ENCODE assay signal across 7 mouse cellular contexts in genomic region chr11:51916033-51916929, GRCm38 (mm10). TPM values are rescaled to one million over a fixed set of nuclear protein-coding genes. Genes with fewer than 3 reads are reported as not detected.
DNase-seq lines count a peak whose midpoint lies in the region; ATAC-seq lines count a peak whose summit lies in the region.

No protein-coding gene starts in this region.

- H3K9me3 ChIP-seq in midbrain, embryonic 11.5 days (ENCODE audit: control insufficient read depth, low read length): no peaks in the 10 kb centered on the region

- no peak overlapping the region for H3K27ac ChIP-seq in midbrain, embryonic 11.5 days (ENCODE audit: low read depth, low read length)

- peaks cover 10% of the 10 kb centered on the region for H3K4me1 ChIP-seq in midbrain, embryonic 11.5 days (ENCODE audit: control insufficient read depth, insufficient read depth, low read length)

- peak overlapping the region; percentile 24 for H3K4me3 ChIP-seq in midbrain, embryonic 11.5 days (ENCODE audit: low read depth, low read length)

- H3K4me2 ChIP-seq in midbrain, embryonic 11.5 days: peak overlapping the region; percentile 53

- under 1% methylated on average over 29 of the region's 29 CpGs for WGBS in midbrain, embryonic 11.5 days

- ATAC-seq in granulocyte monocyte progenitor cell, adult 5-6 weeks (replicated peaks; ENCODE audit: poor library complexity, severe bottlenecking): peak; percentile 39
- peak; percentile 44; the same call in 1 of the 2 replicates for ATAC-seq in midbrain, embryonic 11.5 days (ENCODE audit: low FRiP score)

- no peaks in the 10 kb centered on the region for H3K27me3 ChIP-seq in midbrain, embryonic 11.5 days (ENCODE audit: control insufficient read depth, insufficient read depth, low read length)

- DNase-seq in adrenal gland, adult (ENCODE audit: inconsistent age in 2 of 2, low spot score in 1 of 2): peak; percentile 95
- peak; percentile 75 for DNase-seq in embryo, embryonic 11 days
- DNase-seq in kidney, adult 11 months: peak; percentile 94
- DNase-seq in left cerebral cortex, postnatal 4 days: peak; percentile 72
- peak; percentile 88 for DNase-seq in midbrain, embryonic 11.5 days (ENCODE audit: low spot score, missing footprints)
- peak; percentile 99 for DNase-seq in skeletal muscle tissue, adult 2 months (ENCODE audit: low read depth, low spot score)

- peak overlapping the region; percentile 52 for H3K9ac ChIP-seq in midbrain, embryonic 11.5 days (ENCODE audit: low read length)

- intact Hi-C loops in left cerebral cortex, postnatal 4 days (cut with DNase I): no loop called here

- H3K36me3 ChIP-seq in midbrain, embryonic 11.5 days (ENCODE audit: control insufficient read depth, insufficient read depth, low read length): no peaks in the 10 kb centered on the region

RNA-seq across cellular contexts. Expression of gene Cdkn2aipnl, which starts 51.2 kb away (rescaled TPM):
- 70.1 and 81.1 TPM in 2 replicates for total RNA-seq in granulocyte monocyte progenitor cell, adult 5-6 weeks (2014; fragmentation: Nextera tagmentation)
- 70.1 and 72.9 TPM in 2 replicates for total RNA-seq in granulocyte monocyte progenitor cell, adult 5-6 weeks (2017)
- 10 to 100 TPM; 52.8 to 53.3 TPM for total RNA-seq in left cerebral cortex, postnatal 4 days (2021)
- polyA plus RNA-seq in midbrain, embryonic 11.5 days (2014; fragmentation: Nextera tagmentation; extraction: Ambion mirVana): 141 and 142 TPM in 2 replicates

RNA-seq across cellular contexts. Expression of gene Jade2, which starts 58.8 kb away (rescaled TPM):
- 6.3 and 9.3 TPM in 2 replicates for total RNA-seq in granulocyte monocyte progenitor cell, adult 5-6 weeks (2014; fragmentation: Nextera tagmentation)
- 6.6 and 8.5 TPM in 2 replicates for total RNA-seq in granulocyte monocyte progenitor cell, adult 5-6 weeks (2017)
- 1 to 10 TPM; 2.5 to 3.0 TPM for total RNA-seq in left cerebral cortex, postnatal 4 days (2021)
- 0.20 and 0.22 TPM in 2 replicates for polyA plus RNA-seq in midbrain, embryonic 11.5 days (2014; fragmentation: Nextera tagmentation; extraction: Ambion mirVana)
